Mouse (Mus musculus): ENCODE measurements around the gene Psmb1.

DNA sequence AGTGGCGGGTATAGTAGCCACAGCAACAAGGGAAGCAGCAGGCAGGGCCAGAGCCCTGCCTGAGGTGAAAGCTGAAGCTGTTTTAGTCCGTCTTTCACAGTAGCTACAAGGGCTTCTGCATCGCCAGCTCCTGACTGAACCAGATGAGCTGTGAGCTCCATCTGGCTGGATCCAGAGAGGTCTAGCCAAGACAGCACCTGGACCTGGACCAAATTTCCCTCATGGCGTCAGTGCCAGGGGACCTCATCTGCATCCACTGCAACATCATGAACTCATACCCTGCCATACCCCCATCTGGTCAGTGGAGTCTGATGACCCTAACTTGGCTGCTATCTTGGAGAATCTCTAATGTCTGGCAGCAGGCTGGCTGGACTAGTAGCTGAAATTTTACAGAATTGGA is 39.8 kb downstream of the Psmb1 start:
- TF ChIP-seq CTCF (IDR thresholded peaks at IDR 0.05) (no peak), EP300 (IDR thresholded peaks at IDR 0.05) (no peak)
